Mouse (Mus musculus): ENCODE results near the gene Ptk7. TPM values are rescaled to one million over a fixed set of nuclear protein-coding genes. Genes with fewer than 3 reads are reported as not detected.

Ptk7 gene
- total RNA-seq, 2 experiments from 2014 or later = 2.0 to 3.0 TPM

DNA sequence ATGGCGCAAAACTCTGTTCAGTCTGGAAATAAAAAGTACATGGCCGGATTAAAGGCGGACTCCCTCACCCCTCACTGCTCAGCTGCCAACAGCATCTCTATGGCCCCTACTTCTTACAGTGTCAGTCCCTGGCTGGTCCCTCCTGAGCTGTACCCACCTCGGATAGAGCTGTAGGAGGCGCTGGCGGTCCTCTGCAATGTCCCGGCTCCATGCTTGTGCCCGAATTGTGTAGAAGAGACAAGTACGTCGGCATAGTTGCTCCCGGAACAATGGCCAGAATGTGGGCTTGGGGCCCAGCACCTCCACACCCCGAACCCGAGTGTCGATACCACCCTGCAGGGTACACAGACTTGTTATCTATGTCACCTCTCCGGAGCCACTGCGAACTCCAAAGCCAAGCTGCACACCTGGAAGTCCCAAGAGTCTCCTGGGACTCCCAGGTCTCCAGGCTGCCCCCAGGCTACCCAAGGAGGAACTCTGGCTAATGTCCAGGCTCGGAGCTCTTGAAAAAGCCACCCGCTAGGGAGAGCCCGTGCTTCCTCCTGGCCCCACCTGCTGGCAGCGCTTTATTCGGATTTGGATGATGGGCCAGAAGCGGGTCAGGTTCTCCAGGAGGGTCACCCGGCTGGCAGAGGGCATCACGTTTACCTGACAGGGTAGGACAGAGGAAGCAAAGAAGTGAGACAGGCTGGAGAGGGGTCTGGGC, 107.2 kb downstream of the Ptk7 start:
- 0 out of 2 replicates have a peak, but pooled peaks have one; percentile 20 for ATAC-seq (replicated peaks; ENCODE audit: poor library complexity)

DNA sequence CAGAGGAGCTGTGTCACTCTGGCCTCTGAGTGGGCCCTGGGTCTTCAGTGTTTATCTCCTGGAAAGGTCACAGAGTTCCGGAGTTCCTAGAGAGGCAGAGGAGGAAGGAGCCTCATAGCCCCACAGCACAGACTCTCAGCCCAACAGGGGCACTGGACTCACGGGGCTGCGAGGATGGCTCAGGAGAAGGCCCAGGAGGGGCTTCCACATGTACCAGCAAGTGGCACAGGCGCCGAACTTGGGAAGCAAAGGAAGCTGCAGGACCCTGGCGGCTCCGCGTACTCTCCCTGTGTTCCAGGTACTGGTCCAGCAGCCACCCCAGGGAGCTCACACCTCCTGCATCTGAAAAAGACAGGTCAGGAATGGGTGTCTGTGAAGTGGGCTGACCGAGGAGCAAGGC, 108.1 kb downstream of the Ptk7 start:
- ATAC-seq (replicated peaks; ENCODE audit: poor library complexity) = no peak

DNA sequence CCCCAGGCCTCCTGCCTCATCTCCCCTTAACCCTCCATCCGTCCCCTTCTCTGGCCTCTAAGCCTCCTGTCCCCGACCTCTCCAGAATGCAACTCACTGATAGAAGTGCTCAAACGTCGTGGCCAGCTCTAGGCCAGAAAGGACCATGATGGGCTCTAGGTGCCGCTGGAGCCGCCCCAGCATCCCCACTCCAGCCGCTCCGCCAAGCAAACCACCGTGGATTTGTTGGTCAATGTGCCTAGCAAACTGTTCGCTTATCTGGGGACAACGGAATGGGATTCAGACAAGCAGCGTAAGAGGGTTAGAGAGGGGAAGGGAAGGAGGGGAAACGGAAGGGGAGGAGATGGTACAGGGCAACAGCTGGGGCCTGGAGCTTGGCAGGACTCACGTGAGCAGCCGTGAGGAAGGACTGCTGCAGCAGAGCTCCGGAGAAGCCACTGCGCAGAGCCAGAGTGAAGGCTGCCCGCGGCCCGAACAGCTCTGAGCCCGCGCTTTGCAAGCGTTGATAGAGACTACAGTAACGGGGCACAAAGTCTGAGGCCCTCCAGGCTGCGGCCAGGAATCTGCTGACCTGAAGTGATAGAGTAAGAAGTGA, 108.8 kb downstream of the Ptk7 start:
- ATAC-seq (replicated peaks; ENCODE audit: poor library complexity) = peak; percentile 86

DNA sequence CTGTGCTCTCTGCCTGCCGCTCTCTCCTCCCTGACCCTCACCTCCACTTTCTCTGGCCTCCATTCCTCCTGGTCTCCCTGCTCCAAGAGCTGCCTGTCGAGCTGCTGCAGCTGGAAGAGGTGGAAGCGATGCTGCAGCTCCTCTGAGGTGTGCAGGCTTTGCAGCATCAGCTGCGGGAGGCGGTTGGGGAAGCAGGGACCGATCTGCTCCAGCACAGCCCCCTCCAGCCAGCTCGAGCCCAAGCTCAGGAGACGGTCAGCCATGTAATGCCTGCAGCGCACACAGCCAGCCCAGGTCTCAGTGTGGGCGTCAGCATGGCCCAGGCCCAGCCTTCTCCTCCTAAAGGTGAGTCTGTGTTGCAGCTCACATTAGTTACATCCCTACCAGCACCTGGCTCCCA, 109.3 kb downstream of the Ptk7 start:
- no peak for ATAC-seq (replicated peaks; ENCODE audit: poor library complexity)

Other genes starting within 250 kb of the Ptk7 start
- 9.3 and 16.6 TPM in 2 replicates for gene Zfp318, start 245.8 kb downstream of the Ptk7 start, total RNA-seq (2015)
- gene Zfp318, start 245.8 kb downstream of the Ptk7 start, total RNA-seq (2017) = 13.1 and 15.7 TPM in 2 replicates
- not detected in 2 replicates for gene Crip3, start 200.6 kb downstream of the Ptk7 start, total RNA-seq (2015)
- gene Crip3, start 200.6 kb downstream of the Ptk7 start, total RNA-seq (2017) = not detected in 2 replicates
- gene Slc22a7, start 191.0 kb downstream of the Ptk7 start, total RNA-seq (2015) = not detected in 2 replicates
- gene Slc22a7, start 191.0 kb downstream of the Ptk7 start, total RNA-seq (2017) = not detected in 2 replicates
- 0.02 TPM in 1 of 2 replicates, not detected in the other for gene Ttbk1, start 141.8 kb downstream of the Ptk7 start, total RNA-seq (2015)
- gene Ttbk1, start 141.8 kb downstream of the Ptk7 start, total RNA-seq (2017) = 0.14 TPM in 1 of 2 replicates, not detected in the other
- 41.5 and 45.7 TPM in 2 replicates for gene Dnph1, start 132.8 kb downstream of the Ptk7 start, total RNA-seq (2015)
- gene Dnph1, start 132.8 kb downstream of the Ptk7 start, total RNA-seq (2017) = 20.2 and 26.3 TPM in 2 replicates
- gene Cul9, start 83.1 kb downstream of the Ptk7 start, total RNA-seq (2015) = 9.2 and 12.4 TPM in 2 replicates
- gene Cul9, start 83.1 kb downstream of the Ptk7 start, total RNA-seq (2017) = 12.4 and 12.5 TPM in 2 replicates
- 36.5 and 43.5 TPM in 2 replicates for gene Srf, start 73.3 kb downstream of the Ptk7 start, total RNA-seq (2015)
- 40.0 and 47.5 TPM in 2 replicates for gene Srf, start 73.3 kb downstream of the Ptk7 start, total RNA-seq (2017)
- 1.9 and 2.9 TPM in 2 replicates for gene Klc4, start 16.5 kb upstream of the Ptk7 start, total RNA-seq (2015)
- 7.5 and 9.5 TPM in 2 replicates for gene Klc4, start 16.5 kb upstream of the Ptk7 start, total RNA-seq (2017)
- gene Mrpl2, start 16.7 kb upstream of the Ptk7 start, total RNA-seq (2015) = 80.1 and 101 TPM in 2 replicates
- 75.5 and 84.7 TPM in 2 replicates for gene Mrpl2, start 16.7 kb upstream of the Ptk7 start, total RNA-seq (2017)
- gene Cul7, start 20.8 kb upstream of the Ptk7 start, total RNA-seq (2015) = 7.3 and 7.6 TPM in 2 replicates
- 9.1 and 14.3 TPM in 2 replicates for gene Cul7, start 20.8 kb upstream of the Ptk7 start, total RNA-seq (2017)
- gene Rrp36, start 44.8 kb upstream of the Ptk7 start, total RNA-seq (2015) = 12.4 and 13.6 TPM in 2 replicates
- 70.4 and 89.7 TPM in 2 replicates for gene Rrp36, start 44.8 kb upstream of the Ptk7 start, total RNA-seq (2017)
- gene Mea1, start 49.3 kb upstream of the Ptk7 start, total RNA-seq (2015) = 47.6 and 53.5 TPM in 2 replicates
- 74.9 and 77.6 TPM in 2 replicates for gene Mea1, start 49.3 kb upstream of the Ptk7 start, total RNA-seq (2017)
- gene Klhdc3, start 51.4 kb upstream of the Ptk7 start, total RNA-seq (2015) = 36.4 and 40.8 TPM in 2 replicates
- gene Klhdc3, start 51.4 kb upstream of the Ptk7 start, total RNA-seq (2017) = 26.3 and 27.8 TPM in 2 replicates
- gene Ppp2r5d, start 75.6 kb upstream of the Ptk7 start, total RNA-seq (2015) = 25.6 and 26.9 TPM in 2 replicates
- gene Ppp2r5d, start 75.6 kb upstream of the Ptk7 start, total RNA-seq (2017) = 44.1 and 46.1 TPM in 2 replicates
- 7.8 and 10.2 TPM in 2 replicates for gene Pex6, start 82.0 kb upstream of the Ptk7 start, total RNA-seq (2015)
- 11.3 TPM in 2 replicates for gene Pex6, start 82.0 kb upstream of the Ptk7 start, total RNA-seq (2017)
- not detected in 2 replicates for gene Gnmt, start 99.7 kb upstream of the Ptk7 start, total RNA-seq (2015)
- gene Gnmt, start 99.7 kb upstream of the Ptk7 start, total RNA-seq (2017) = not detected in 2 replicates
- 30.6 and 34.3 TPM in 2 replicates for gene Cnpy3, start 122.7 kb upstream of the Ptk7 start, total RNA-seq (2015)
- 101 and 102 TPM in 2 replicates for gene Cnpy3, start 122.7 kb upstream of the Ptk7 start, total RNA-seq (2017)
- 0.72 and 0.73 TPM in 2 replicates for gene Ptcra, start 134.2 kb upstream of the Ptk7 start, total RNA-seq (2015)
- gene Ptcra, start 134.2 kb upstream of the Ptk7 start, total RNA-seq (2017) = not detected in 2 replicates
- gene 2310039H08Rik, start 143.1 kb upstream of the Ptk7 start, total RNA-seq (2015) = 27.3 and 28.5 TPM in 2 replicates
- gene 2310039H08Rik, start 143.1 kb upstream of the Ptk7 start, total RNA-seq (2017) = 10.0 and 16.5 TPM in 2 replicates
- gene Rpl7l1, start 153.2 kb upstream of the Ptk7 start, total RNA-seq (2015) = 113 and 123 TPM in 2 replicates
- 142 and 179 TPM in 2 replicates for gene Rpl7l1, start 153.2 kb upstream of the Ptk7 start, total RNA-seq (2017)
- gene Bicral, start 229.0 kb upstream of the Ptk7 start, total RNA-seq (2015) = 20.9 and 26.1 TPM in 2 replicates
- gene Bicral, start 229.0 kb upstream of the Ptk7 start, total RNA-seq (2017) = 16.2 and 20.3 TPM in 2 replicates

Data from megakaryocyte progenitor cell, adult 5-6 weeks (primary cell).